Mouse (Mus musculus) midbrain, embryonic 13.5 days (tissue): ENCODE measurements around the gene Gm5039. TPM values are rescaled to one million over a fixed set of nuclear protein-coding genes. Genes with fewer than 3 reads are reported as not detected.
"Not testable (repeated sequence)": the region's sequence is repeated elsewhere in the genome, so short reads cannot be mapped to it uniquely, and the experiment has no call there.

Experiments
- ATAC-seq: fragments of 200-750 bp; cut with Nextera tagmentation; 2 replicates; pipeline ENCODE4 v1.8.0; 2017; ENCODE audit warnings: mild to moderate bottlenecking, moderate TSS enrichment, moderate library complexity
- H3K27ac ChIP-seq: fragments of 300-500 bp; sonication (generic); 2 replicates; pipeline ENCODE4 v1.5.1; 2015; ENCODE audit warnings: inconsistent platforms, mild to moderate bottlenecking, moderate library complexity
- H3K27me3 ChIP-seq: fragments of 300-500 bp; sonication (generic); 2 replicates; pipeline ENCODE4 v1.6.1; 2015; ENCODE audit warnings: mild to moderate bottlenecking, inconsistent platforms
- H3K36me3 ChIP-seq: fragments of 300-500 bp; sonication (generic); 2 replicates; pipeline ENCODE4 v1.6.1; 2015; ENCODE audit warnings: mild to moderate bottlenecking, inconsistent platforms
- H3K4me1 ChIP-seq: fragments of 300-500 bp; sonication (generic); replicated peaks from 2 replicates; pipeline ENCODE4 v1.6.1; 2015; ENCODE audit warnings: inconsistent platforms
- H3K4me2 ChIP-seq: fragments of 300-500 bp; sonication (generic); replicated peaks from 2 replicates; pipeline ENCODE4 v1.6.1; 2015; ENCODE audit warnings: moderate library complexity, mild to moderate bottlenecking, inconsistent platforms
- H3K4me3 ChIP-seq: fragments of 300-500 bp; sonication (generic); replicated peaks from 2 replicates; pipeline ENCODE4 v1.5.1; 2015; ENCODE audit warnings: mild to moderate bottlenecking, inconsistent platforms
- H3K9ac ChIP-seq: fragments of 300-500 bp; sonication (generic); replicated peaks from 2 replicates; pipeline ENCODE4 v1.6.1; 2015; ENCODE audit warnings: mild to moderate bottlenecking, inconsistent platforms
- H3K9me3 ChIP-seq: fragments of 300-500 bp; sonication (generic); 2 replicates; pipeline ENCODE4 v1.6.1; 2016; ENCODE audit warnings: mild to moderate bottlenecking, inconsistent platforms
- whole genome bisulfite sequencing: fragments of 180-500 bp; shearing (Covaris S2); methylation state at CpG from one replicate; pipeline ENCODE4 v1.1.7; 2015; 5-methylcytosine and 5-hydroxymethylcytosine counted together
- polyA plus RNA-seq: library from polyadenylated mRNA; unstranded; fragments of >200 nt; fragmentation: Nextera tagmentation; extraction: Ambion mirVana; gene quantifications from 2 replicates; pipeline ENCODE4 v1.2.1, GENCODE M21; 2015

Gene Gm5039
- not detected in 2 replicates for polyA plus RNA-seq

GRCm38 (mm10) chr12:88323926-88324325 lies at the start of gene Gm5039:
TSS of gene Gm5039 (minus strand) at chr12:88324026.
- H3K4me1 ChIP-seq, H3K4me3 ChIP-seq, H3K36me3 ChIP-seq, H3K27me3 ChIP-seq, H3K9ac ChIP-seq, H3K4me2 ChIP-seq, H3K27ac ChIP-seq, H3K9me3 ChIP-seq, ATAC-seq: not testable (repeated sequence)
- WGBS = 87% methylated on average over 2 of the region's 2 CpGs

DNA sequence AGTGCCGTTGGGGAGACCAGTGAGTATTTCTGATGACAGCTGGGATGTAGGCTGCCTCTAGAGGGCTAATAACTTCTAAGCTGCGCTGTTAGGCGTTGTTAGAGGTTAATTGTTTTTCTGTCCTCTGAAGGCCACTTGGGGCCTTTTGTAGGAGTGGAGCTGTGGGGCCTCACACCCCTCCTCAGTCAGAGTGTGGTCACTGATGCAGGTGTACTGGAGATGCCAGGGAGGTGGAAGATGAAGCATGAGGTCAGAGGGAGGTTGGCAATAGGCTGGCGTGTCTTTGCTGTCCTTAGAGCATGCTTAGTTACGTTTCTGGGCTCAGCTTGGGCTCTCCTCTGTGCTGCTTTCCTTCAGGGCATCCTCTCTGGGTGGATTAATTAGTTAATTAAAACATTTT lies 48.2 kb upstream of the Gm5039 start:
- 0 out of 2 replicates have a peak overlapping the region, but pooled peaks have one; percentile 10 for H3K9ac ChIP-seq
- 70% methylated on average over 5 of the region's 5 CpGs for WGBS
- H3K36me3 ChIP-seq = peaks cover 4% of the 10 kb centered on the region; the same call in 1 of the 2 replicates
- H3K27ac ChIP-seq = no peak overlapping the region
- peaks cover 11% of the 10 kb centered on the region for H3K4me1 ChIP-seq
- H3K9me3 ChIP-seq = no peaks in the 10 kb centered on the region
- H3K4me3 ChIP-seq = no peak overlapping the region
- no peak overlapping the region for H3K4me2 ChIP-seq
- ATAC-seq = peak; percentile 53
- no peaks in the 10 kb centered on the region for H3K27me3 ChIP-seq

- H3K36me3 ChIP-seq, H3K4me1 ChIP-seq, H3K4me3 ChIP-seq, H3K27me3 ChIP-seq, H3K9ac ChIP-seq, ATAC-seq, H3K27ac ChIP-seq, H3K4me2 ChIP-seq, H3K9me3 ChIP-seq: not testable (repeated sequence)
- WGBS = 7% methylated on average over 1 of the region's 1 CpGs
Measured at GRCm38 (mm10) chr12:88370321-88370720, 46.5 kb upstream of the Gm5039 start.

DNA sequence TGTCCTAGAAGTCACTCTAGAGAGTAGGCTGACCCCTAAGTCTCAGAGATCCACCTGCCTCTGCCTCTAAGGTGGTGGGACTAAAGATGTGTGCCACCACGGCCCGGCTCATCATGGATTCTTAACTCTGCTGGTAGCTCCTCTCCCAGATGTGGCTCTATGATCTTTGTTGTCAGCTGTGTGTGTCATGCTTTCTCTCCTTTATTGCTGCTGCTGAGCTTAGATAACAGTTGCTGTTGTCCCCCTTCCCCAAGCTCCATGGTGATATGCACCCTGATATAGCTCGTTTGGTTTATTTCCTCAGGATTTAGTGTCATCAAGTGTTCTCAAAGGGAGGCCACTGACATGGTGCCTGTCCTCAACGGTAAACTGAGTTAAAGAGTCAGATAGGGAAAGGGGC lies 45.9 kb upstream of the Gm5039 start:
- not testable (repeated sequence) for H3K27ac ChIP-seq, ATAC-seq, H3K36me3 ChIP-seq, H3K4me3 ChIP-seq, H3K27me3 ChIP-seq, H3K4me1 ChIP-seq, H3K4me2 ChIP-seq, H3K9ac ChIP-seq, H3K9me3 ChIP-seq
- WGBS = 84% methylated on average over 4 of the region's 4 CpGs

DNA sequence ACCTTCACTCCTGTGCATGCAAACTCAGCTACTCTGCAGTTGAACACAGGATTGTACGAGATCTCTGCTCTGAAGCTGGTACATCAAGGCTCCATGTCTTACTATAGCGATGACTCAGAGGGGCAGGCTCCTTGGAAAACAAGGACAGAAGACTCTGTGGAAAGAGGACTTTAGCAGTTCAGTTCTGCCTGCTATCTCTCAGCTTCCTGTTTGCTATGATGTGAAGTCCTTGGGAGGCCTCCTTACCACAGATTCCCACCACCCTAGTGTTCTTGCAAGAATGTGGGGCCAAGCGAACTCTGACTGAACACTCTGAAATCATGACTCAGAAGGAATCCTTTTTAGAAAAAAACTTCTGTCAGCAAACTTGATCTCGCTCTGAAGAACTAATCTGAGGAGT lies 44.8 kb upstream of the Gm5039 start:
- Histone ChIP-seq H3K4me1 (peaks cover 8% of the 10 kb centered on the region; the same call in 1 of the 2 replicates), H3K27ac (no peak overlapping the region), H3K36me3 (peaks cover 4% of the 10 kb centered on the region; the same call in 1 of the 2 replicates), H3K9me3 (no peaks in the 10 kb centered on the region), H3K9ac (no peak overlapping the region), H3K4me3 (no peak overlapping the region), H3K27me3 (no peaks in the 10 kb centered on the region), H3K4me2 (no peak overlapping the region)
- WGBS = 85% methylated on average over 4 of the region's 4 CpGs
- ATAC-seq = no peak

GRCm38 (mm10) chr12:88367673-88368072 lies 43.8 kb upstream of the Gm5039 start:
- Histone ChIP-seq H3K9ac (no peak overlapping the region), H3K4me3 (no peak overlapping the region), H3K27me3 (no peaks in the 10 kb centered on the region), H3K4me1 (peaks cover 8% of the 10 kb centered on the region; the same call in 1 of the 2 replicates), H3K36me3 (peaks cover 3% of the 10 kb centered on the region; the same call in 1 of the 2 replicates), H3K9me3 (no peaks in the 10 kb centered on the region), H3K27ac (no peak overlapping the region), H3K4me2 (no peak overlapping the region)
- 90% methylated on average over 4 of the region's 4 CpGs for WGBS
- ATAC-seq = no peak

DNA sequence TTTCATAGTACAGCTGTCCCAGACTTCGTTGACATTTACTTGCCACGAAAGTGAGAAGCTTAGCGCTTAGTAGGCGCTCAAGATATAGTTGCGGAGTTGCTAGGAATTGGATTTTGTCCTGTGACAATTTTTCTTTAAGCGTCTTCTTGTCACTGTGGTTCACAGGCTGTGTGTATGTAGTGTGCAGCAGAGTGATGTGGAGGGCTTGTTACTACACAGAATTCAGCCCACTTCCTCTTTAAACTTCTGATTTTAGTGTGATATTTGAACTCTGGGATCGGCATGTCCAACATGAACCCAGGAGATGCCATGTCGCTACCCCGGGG lies 37.3 kb upstream of the Gm5039 start:
- peak overlapping the region; percentile 79 for H3K9ac ChIP-seq
- no peak for ATAC-seq
- H3K4me3 ChIP-seq = peak overlapping the region; percentile 78
- H3K9me3 ChIP-seq = no peaks in the 10 kb centered on the region
- H3K27me3 ChIP-seq = no peaks in the 10 kb centered on the region
- H3K27ac ChIP-seq = 0 out of 2 replicates have a peak overlapping the region, but pooled peaks have one; percentile 73
- no peaks in the 10 kb centered on the region for H3K36me3 ChIP-seq
- peaks cover 7% of the 10 kb centered on the region for H3K4me1 ChIP-seq
- WGBS = 51% methylated on average over 9 of the region's 9 CpGs
- H3K4me2 ChIP-seq = peak overlapping the region; percentile 83

- no peaks in the 10 kb centered on the region for H3K36me3 ChIP-seq
- no peaks in the 10 kb centered on the region for H3K9me3 ChIP-seq
- no peaks in the 10 kb centered on the region for H3K27me3 ChIP-seq
- peak within 1 kb of the TSS; percentile 73 for H3K27ac ChIP-seq
- WGBS = 1% methylated on average over 38 of the region's 38 CpGs
- ATAC-seq = peak; percentile 98
- H3K4me1 ChIP-seq = peaks cover 7% of the 10 kb centered on the region
- peak within 1 kb of the TSS; percentile 83 for H3K4me2 ChIP-seq
- peak within 1 kb of the TSS; percentile 79 for H3K9ac ChIP-seq
- peak within 1 kb of the TSS; percentile 78 for H3K4me3 ChIP-seq
Measured at GRCm38 (mm10) chr12:88360441-88361119, 36.8 kb upstream of the Gm5039 start, which contains the start of gene Adck1. TSS of gene Adck1 (plus strand) at chr12:88360554.

GRCm38 (mm10) chr12:88354182-88354702 lies 30.4 kb upstream of the Gm5039 start:
- ATAC-seq = peak; percentile 71
- peaks cover 5% of the 10 kb centered on the region; the same call in 1 of the 2 replicates for H3K4me1 ChIP-seq
- 14% methylated on average over 41 of the region's 41 CpGs for WGBS
- peak overlapping the region; percentile 55 for H3K4me2 ChIP-seq
- H3K4me3 ChIP-seq = peak overlapping the region; percentile 38
- no peaks in the 10 kb centered on the region for H3K9me3 ChIP-seq
- H3K27me3 ChIP-seq = no peaks in the 10 kb centered on the region
- H3K36me3 ChIP-seq = no peaks in the 10 kb centered on the region
- H3K9ac ChIP-seq = peak overlapping the region; percentile 57; the same call in 1 of the 2 replicates
- H3K27ac ChIP-seq = no peak overlapping the region

GRCm38 (mm10) chr12:88341286-88341685 lies 17.5 kb upstream of the Gm5039 start:
- not testable (repeated sequence) for ATAC-seq, H3K36me3 ChIP-seq, H3K4me3 ChIP-seq, H3K27ac ChIP-seq, H3K27me3 ChIP-seq, H3K9me3 ChIP-seq, H3K9ac ChIP-seq, H3K4me2 ChIP-seq, H3K4me1 ChIP-seq
- 33% methylated on average over 2 of the region's 2 CpGs for WGBS

DNA sequence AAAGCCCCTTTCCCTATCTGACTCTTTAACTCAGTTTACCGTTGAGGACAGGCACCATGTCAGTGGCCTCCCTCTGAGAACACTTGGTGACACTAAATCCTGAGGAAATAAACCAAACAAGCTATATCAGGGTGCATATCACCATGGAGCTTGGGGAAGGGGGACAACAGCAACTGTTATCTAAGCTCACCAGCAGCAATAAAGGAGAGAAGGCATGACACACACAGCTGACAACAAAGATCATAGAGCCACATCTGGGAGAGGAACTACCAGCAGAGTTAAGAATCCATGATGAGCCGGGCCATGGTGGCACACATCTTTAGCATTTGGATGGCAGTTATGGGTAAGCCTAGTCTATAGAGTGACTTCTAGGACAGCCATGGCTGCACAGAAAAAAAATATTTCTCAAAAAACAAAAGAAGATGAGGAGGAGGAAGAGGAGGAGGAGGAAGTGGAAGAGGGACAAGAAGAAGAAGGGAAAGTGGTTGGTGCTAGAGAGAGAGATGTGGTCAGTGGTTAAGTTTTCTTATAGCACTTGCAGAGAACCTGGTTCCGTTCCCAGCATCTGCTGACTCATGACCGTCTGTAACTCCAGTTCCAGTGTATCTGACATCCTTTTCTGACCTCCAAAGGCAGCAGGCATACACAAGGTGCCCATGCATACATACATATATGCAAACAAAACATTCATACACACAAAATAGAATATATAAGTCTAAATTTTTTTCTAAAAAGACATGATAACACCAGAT lies 13.0 kb upstream of the Gm5039 start:
- WGBS = 76% methylated on average over 4 of the region's 4 CpGs
- not testable (repeated sequence) for H3K4me1 ChIP-seq, H3K9ac ChIP-seq, H3K36me3 ChIP-seq, ATAC-seq, H3K4me3 ChIP-seq, H3K27me3 ChIP-seq, H3K4me2 ChIP-seq, H3K9me3 ChIP-seq, H3K27ac ChIP-seq

- no peak overlapping the region for H3K9ac ChIP-seq
- H3K27me3 ChIP-seq = no peaks in the 10 kb centered on the region
- H3K4me2 ChIP-seq = no peak overlapping the region
- ATAC-seq = no peak
- no peak overlapping the region for H3K27ac ChIP-seq
- H3K4me1 ChIP-seq = no peaks in the 10 kb centered on the region
- H3K36me3 ChIP-seq = no peaks in the 10 kb centered on the region
- WGBS = 85% methylated on average over 3 of the region's 3 CpGs
- 0 out of 2 replicates have a peak, but pooled peaks cover 3% of the 10 kb centered on the region for H3K9me3 ChIP-seq
- no peak overlapping the region for H3K4me3 ChIP-seq
Measured at GRCm38 (mm10) chr12:88314556-88314955, 9.3 kb downstream of the Gm5039 start.
